Mouse (Mus musculus): Measurements from ENCODE around the gene C1ql4.

The C1ql4 gene

DNA sequence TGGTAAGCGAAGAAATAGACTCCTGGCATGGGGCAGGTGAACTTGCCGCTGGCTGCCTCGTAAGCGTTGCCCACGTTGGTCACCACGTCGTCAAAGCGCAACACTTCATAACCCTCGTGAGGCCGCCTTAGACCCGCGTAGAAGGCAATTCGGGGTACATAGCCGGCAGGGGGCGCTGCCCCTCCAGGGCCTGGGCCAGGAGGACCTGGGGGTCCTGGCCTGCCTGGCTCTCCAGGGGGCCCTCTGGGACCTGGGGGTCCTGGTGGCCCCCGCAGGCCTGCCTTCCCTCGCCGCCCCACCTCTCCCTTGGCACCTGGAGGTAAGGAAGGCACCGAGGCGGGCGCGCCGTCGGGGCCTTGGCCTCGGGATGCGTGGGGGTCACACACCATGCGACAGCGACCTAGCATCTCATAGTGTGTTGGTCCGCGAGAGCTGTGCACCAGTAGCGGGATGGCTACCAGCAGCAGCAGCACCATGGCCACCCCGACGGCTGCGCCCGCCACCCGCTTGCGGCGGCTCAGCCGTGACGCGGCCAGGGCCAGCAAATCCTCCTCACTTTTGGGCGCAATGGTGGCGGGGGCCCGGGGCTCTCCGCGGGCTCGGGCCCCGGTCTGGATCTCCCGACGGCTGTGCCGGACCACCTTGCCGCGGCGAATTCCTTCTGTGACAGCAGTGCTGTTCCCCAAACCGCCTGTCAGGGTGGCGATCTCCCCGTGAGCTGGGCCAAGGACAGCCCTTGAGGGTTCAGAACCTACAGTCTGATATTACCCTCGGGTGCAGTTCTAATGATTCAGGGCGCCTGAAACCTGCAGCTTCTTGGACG is at the start of gene C1ql4:
Gene C1ql4, minus strand, starts transcription at position 565 of the 823 bp plus-strand sequence.
- DNase-seq (ENCODE audit: low spot score), result no peak

DNA sequence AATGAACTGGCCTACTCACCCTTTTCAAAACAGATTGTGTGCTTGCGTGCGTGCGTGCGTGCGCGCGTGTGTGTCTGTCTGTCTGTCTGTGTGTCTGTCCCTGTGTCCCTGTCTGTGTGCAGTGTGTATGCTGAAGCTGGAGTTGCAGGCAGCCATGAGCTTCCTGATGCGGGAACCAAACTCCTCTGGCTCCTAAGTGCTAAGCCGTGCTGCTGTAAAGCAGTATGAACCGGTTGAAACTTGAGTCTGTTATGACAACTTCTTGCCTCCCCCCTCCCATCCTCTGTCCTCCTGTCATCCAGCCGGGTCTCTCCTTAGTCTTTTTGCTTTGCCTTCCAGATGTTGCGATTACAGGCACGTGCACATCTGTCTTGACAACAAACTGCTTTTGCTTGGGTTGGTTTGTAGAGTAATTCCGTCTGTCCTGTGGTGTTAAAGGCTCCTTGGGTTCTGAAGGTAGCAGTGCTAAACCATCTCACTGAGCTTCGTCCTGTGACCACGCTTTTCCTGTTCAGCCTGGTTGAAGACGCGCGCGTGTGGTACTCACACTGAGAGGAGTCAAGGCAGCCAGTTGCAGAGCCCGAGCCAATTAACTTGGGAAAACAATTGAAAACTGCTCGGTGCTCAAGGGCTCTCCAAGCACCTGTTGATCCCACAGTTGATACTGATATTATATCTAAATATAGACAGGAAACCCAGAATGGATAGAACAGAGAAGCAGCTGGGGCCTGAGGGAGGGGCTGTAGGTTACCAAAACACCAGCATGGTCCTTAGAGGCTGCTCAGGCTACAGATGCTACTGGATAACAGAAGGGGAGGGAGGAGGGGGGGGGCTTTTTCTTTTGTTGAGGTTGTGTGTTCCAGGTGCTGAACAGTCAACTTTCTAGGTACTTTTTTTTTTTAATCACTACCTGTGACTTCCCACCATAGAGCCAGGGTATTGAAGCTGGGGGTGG is 42.6 kb upstream of the C1ql4 start:
- no peak for DNase-seq (ENCODE audit: low spot score)

DNA sequence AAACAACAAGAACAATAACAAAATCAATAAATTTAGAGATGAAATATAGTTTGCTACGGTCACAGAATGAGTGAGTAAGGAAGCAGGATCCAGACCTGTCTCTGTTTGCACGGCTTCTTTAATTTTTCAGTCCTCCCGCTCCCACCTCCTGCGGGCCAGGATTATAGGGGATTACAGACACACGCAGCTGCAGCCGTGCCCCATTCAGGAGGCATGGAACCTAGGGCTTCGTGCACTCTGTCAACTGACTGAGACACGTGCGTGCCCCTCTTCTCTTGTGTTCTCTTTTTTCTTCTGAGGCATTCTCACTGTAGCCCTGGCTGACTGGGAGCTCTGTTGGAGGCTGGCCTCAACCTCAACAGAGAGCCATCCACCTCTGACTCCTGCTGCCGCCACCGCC is 41.8 kb upstream of the C1ql4 start:
- no peak for DNase-seq (ENCODE audit: low spot score)

DNA sequence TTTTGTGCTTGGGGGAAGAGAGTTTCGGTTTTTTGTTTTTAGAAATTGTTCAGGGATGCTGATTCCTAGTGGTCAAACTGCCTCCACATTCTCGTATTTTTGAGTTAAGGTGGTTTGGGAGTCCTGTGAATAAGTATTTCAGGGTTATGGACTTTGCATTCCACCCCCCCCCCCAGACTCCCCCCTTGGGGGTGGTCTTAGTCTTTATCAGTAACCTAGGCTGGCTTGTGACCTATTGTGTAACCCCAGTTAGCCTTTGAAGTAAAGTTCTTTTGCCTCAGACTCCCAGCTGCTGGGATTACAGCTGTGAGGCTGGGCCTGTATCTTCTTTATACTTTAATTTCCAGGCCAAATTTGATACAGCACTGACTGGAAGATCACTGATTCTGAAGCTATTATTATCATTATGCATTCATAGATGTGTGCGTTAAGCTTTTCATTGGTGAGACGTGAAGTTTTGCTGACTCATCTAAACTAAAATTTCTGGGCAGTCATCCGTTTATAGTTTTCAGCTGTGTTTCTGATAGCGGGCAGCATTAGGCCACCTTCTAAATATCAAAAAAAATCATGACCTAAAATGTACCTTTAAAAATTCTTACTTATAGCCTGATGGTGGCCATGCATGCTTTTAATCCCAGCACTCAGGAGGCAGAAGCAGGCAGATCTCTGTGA is 40.4 kb upstream of the C1ql4 start:
- DNase-seq (ENCODE audit: low spot score), result no peak

DNA sequence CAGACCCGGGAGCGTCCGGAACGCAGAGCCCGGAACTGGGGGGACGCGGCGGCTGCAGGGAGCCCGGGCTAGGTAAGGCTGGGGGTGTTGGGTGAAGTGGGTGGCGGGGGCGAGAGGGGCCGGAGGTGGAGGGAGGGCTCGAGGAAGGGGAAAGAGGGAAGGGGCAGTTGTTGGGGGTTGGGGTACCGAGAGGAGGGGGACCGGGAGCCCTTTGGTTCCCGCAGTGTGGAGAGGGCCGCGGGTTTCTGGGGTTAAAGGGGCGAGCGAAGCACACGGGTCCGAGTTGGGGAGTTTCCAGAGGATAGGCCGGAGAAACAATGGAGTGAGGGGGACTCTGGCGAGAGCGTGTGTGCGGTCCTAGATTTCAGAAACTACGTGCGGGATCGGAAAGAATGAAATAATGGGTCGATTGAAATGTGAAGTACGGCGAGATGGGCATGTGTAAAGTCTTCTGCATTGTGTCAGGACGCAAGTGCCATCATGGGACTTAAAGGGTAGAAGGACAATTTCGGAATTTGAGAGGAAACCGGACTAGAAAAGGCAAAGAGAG is 39.3 kb upstream of the C1ql4 start:
- DNase-seq (ENCODE audit: low spot score), result no peak

DNA sequence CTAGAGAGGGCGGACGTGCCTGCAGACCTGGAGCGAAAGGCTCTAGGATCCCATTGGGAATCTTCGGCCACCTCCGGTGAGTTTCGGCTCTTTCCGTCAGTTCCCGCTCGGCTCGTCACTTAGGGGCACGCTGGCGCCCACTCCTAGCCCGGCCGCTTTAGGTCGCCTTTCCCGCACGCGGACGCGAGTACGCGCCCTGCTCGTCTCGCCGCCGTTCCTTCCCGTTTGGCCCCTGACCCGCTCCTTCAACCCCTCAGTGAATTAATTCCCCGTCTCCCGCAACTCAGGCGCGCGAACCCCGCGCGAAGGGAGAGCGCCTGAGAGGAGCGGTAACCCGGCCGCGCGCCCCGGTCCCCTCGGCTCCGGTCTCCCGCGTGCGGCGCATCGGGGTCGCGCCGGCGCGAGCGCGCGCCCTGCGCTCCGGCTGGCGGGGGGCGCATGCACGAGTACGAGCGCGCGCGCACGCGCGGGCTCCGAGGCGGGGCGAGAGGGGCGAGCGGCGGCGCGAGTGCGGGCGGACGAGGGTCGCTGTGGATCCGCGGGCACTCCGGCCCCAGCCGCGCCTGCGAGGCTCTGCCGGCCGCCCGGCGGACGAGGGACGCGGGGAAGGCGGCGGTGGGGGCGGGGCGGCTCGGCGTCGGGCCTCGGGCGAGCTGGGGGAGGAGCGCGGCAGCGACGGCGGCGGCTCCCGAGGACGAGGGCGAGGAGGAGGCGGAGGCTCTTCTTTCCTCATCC is 38.6 kb upstream of the C1ql4 start:
- DNase-seq (ENCODE audit: low spot score), result peak; percentile 86

- DNase-seq (ENCODE audit: low spot score), result no peak
Observed at GRCm38 (mm10) chr15:99125711-99126080, 38.1 kb upstream of the C1ql4 start, which contains the start of gene Spats2. Spats2 (plus strand) TSS chr15:99125916.

GRCm38 (mm10) chr15:99122642-99123041 is 35.0 kb upstream of the C1ql4 start:
- DNase-seq (ENCODE audit: low spot score), result no peak

DNA sequence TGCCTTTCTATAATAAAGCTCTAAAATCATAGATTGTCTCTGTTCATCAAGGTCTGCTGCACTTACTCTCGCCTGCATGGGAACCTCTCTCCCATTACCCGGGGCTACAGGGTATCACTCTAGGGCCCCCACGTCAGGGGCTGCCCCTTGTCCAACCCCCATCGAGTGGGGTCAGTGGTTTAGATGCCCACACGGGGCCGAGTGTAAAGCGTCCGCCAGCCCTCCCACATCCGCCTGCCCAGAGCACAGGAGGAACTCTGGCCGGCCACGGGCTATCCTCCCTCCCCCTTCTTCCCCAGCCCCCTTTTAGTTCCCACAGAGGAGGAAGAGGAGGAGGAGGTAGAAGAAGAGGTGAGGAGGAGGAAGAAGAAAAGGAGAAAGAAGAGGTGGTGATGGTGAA is 33.2 kb upstream of the C1ql4 start:
- no peak for DNase-seq (ENCODE audit: low spot score)

GRCm38 (mm10) chr15:99116539-99116938 is 28.9 kb upstream of the C1ql4 start:
- DNase-seq (ENCODE audit: low spot score), result no peak

- DNase-seq (ENCODE audit: low spot score), result no peak
Observed at GRCm38 (mm10) chr15:99115065-99115423, 27.4 kb upstream of the C1ql4 start.

DNA sequence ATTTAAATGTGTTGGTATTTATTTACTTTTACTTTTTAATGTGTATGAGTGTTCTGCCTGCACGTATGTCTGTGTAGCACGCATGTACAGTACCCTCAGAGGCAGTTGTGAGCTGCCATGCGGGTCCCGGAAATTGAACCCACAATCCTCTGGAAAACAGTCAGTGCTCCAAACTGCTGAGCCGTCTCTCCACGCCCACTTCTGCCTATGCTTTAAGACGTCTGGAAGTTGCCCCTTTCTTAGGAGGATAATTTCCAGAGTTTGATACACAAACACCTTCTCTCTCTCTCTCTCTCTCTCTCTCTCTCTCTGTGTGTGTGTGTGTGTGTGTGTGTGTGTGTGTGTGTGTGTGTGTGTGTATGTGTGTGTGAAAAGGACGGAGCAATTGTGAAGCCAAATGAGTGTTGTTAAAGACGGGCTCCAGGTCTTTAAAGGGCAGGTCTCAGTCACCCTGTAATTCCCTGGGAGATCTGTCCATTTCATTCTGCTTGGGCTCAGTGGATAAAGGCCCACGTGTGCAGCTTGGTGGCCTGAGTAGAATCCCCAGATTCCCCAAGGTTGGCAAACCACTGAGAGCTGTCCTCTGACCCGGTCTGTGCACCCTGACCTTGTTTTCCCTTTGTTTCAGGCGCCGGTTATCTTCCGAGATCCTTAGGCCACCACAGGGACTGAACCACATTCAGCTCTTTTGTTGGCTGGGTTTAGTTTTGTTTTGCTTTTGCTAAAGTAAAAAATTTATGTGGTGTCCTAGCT is 26.9 kb upstream of the C1ql4 start:
- no peak for DNase-seq (ENCODE audit: low spot score)

GRCm38 (mm10) chr15:99113396-99113975 is 25.9 kb upstream of the C1ql4 start:
- DNase-seq (ENCODE audit: low spot score), result no peak

- DNase-seq (ENCODE audit: low spot score), result no peak
Observed at GRCm38 (mm10) chr15:99112843-99113395, 25.3 kb upstream of the C1ql4 start.

- DNase-seq (ENCODE audit: low spot score), result no peak
Observed at GRCm38 (mm10) chr15:99111809-99112208, 24.2 kb upstream of the C1ql4 start.

- DNase-seq (ENCODE audit: low spot score), result no peak
Observed at GRCm38 (mm10) chr15:99111139-99111538, 23.5 kb upstream of the C1ql4 start.

- DNase-seq (ENCODE audit: low spot score), result no peak
Observed at GRCm38 (mm10) chr15:99107866-99108265, 20.2 kb upstream of the C1ql4 start.

GRCm38 (mm10) chr15:99105238-99105637 is 17.6 kb upstream of the C1ql4 start:
- DNase-seq (ENCODE audit: low spot score), result no peak

- no peak for DNase-seq (ENCODE audit: low spot score)
Observed at GRCm38 (mm10) chr15:99099984-99100383, 12.4 kb upstream of the C1ql4 start.

GRCm38 (mm10) chr15:99099139-99099556 is 11.5 kb upstream of the C1ql4 start:
- DNase-seq (ENCODE audit: low spot score), result peak; percentile 60

Measured in urinary bladder, postnatal 25 days (tissue).